Mouse (Mus musculus) embryonic fibroblast, embryonic 13.5 days (primary cell): ENCODE measurements around the gene Ncor2. TPM values are rescaled to one million over a fixed set of nuclear protein-coding genes. Genes with fewer than 3 reads are reported as not detected.

Experiments
- H3K27ac ChIP-seq: 2 replicates; pipeline ENCODE4 v1.5.1; 2012; ENCODE audit warnings: low read length, control low read depth, inconsistent platforms; ENCODE audit not compliant: insufficient read depth
- H3K4me1 ChIP-seq: 2 replicates; pipeline ENCODE4 v1.6.1; 2011; ENCODE audit warnings: low read length; ENCODE audit not compliant: control insufficient read depth, insufficient read depth
- H3K4me3 ChIP-seq: 2 replicates; pipeline ENCODE4 v1.5.1; 2011; ENCODE audit warnings: mild to moderate bottlenecking, control low read depth, low read length; ENCODE audit not compliant: insufficient read depth
- CTCF ChIP-seq: IDR thresholded peaks from 2 replicates; pipeline ENCODE4 v1.5.1; 2011; ENCODE audit warnings: mild to moderate bottlenecking, control low read depth, low read length, moderate library complexity, borderline replicate concordance; ENCODE audit not compliant: insufficient read depth
- POLR2A ChIP-seq: IDR thresholded peaks from 2 replicates; pipeline ENCODE4 v1.6.1; 2011; ENCODE audit warnings: low read depth, mild to moderate bottlenecking, control low read depth, low read length, moderate library complexity
- polyA plus RNA-seq: library from polyadenylated mRNA; stranded (reverse); fragments of >200 nt; gene quantifications from 2 replicates; pipeline ENCODE4 v1.2.4, GENCODE M21; 2011; ENCODE audit warnings: low read depth; ENCODE audit not compliant: missing spikeins, insufficient read length

Gene Ncor2
- polyA plus RNA-seq, 1 experiment, result 110 TPM

DNA sequence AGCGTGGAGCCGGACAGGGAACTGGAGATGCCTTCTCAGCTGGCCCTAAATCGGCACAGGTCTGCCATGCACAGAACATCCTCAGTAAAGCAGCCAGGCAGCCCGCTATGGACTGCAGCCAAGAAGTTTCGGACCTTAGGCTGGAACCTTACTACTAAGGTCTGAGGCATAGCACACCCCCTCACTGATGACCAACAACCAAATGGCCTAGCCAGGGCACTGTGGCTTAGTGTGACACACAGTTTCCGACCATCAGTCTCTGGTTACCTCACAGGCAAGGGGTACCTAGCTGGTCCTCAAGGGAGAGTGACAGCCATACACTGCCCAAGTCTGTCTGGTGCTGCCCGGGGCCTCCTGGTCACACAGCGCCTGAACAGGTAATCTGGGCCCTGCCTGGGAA, 105.1 kb downstream of the Ncor2 start:
- H3K4me3 ChIP-seq, result no peak overlapping the region
- no peak for TF ChIP-seq POLR2A
- TF ChIP-seq CTCF, result no peak
- peak overlapping the region; percentile 91 for H3K27ac ChIP-seq
- H3K4me1 ChIP-seq, result peaks cover 40% of the 10 kb centered on the region

DNA sequence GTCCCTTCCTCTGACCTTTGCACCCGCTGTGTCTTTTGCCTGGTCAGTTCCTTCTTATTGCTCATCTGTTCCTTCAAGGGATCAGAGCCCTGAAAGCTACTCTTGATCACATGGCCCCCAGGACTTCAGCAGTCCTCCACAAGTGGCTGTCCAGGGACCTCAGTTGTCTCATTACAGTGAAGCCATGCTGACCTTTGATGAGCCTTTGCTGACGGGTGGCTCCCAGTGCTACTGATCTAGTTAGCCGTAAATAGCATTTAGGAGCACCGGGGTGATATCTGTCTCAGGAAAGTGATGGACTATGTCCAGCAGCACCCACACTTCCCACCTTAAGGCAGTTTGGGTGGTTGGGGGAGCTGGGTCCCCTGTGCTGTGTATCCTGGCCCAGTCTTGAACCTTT, 105.7 kb downstream of the Ncor2 start:
- no peak overlapping the region for H3K4me3 ChIP-seq
- no peak for TF ChIP-seq POLR2A
- no peak for TF ChIP-seq CTCF
- peak overlapping the region; percentile 91; the same call in 1 of the 2 replicates for H3K27ac ChIP-seq
- peaks cover 42% of the 10 kb centered on the region for H3K4me1 ChIP-seq

DNA sequence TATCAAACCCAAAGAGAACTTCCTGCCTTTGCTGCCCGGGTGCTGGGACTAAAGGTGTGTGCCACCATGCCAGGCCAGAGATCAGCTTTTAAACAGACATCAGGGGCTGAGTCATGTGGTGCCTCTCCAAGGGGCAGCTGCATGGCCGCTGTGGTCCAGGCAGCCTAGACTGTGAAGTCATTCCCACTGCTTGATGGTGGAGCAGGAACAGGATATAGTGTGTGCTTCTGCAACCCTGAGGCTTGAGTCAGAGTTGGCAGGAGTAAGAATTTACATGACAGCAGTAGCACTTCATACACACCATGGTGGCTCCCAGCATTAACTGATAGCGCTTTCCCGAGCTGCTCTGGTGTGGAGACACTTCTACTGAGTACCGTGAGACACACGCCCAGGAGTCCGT, 106.6 kb downstream of the Ncor2 start:
- H3K27ac ChIP-seq, result peak overlapping the region; percentile 91
- TF ChIP-seq CTCF, result no peak
- TF ChIP-seq POLR2A, result no peak

DNA sequence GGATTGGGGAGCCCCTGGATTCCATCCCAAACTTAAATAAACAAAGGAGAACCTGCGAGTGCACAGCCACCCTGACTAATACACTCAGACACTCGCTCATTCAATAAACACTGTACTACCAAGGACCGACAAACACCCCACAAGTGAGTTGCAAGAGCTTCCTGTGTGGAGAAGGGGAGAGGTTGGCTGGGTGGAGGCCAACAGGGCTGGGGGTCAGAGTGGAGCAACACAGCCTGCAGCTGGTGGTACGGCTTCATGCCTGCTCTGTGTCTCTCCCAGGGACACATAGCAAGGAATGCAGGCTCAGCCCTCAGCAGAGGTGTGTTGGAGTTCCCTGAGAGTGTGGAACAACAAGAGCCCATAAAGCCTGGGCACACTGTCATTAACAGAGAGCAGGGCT, 107.1 kb downstream of the Ncor2 start:
- peak overlapping the region; percentile 91 for H3K27ac ChIP-seq
- peaks cover 42% of the 10 kb centered on the region for H3K4me1 ChIP-seq

More for the DNA sequence above, 106.6 kb downstream of the Ncor2 start:
- peaks cover 42% of the 10 kb centered on the region for H3K4me1 ChIP-seq
- no peak overlapping the region for H3K4me3 ChIP-seq

GRCm38 (mm10) chr5:125070399-125070798, 108.6 kb downstream of the Ncor2 start:
- TF ChIP-seq POLR2A (no peak), CTCF (no peak)
- H3K27ac ChIP-seq, result peak overlapping the region; percentile 91; the same call in 1 of the 2 replicates
- H3K4me3 ChIP-seq, result no peak overlapping the region
- H3K4me1 ChIP-seq, result peaks cover 42% of the 10 kb centered on the region

More for the DNA sequence above, 107.1 kb downstream of the Ncor2 start:
- TF ChIP-seq POLR2A (no peak), CTCF (no peak)
- H3K4me3 ChIP-seq, result no peak overlapping the region

GRCm38 (mm10) chr5:125069916-125070315, 109.1 kb downstream of the Ncor2 start:
- Histone ChIP-seq H3K27ac (peak overlapping the region; percentile 91; the same call in 1 of the 2 replicates), H3K4me3 (no peak overlapping the region), H3K4me1 (peaks cover 42% of the 10 kb centered on the region)
- TF ChIP-seq CTCF (no peak), POLR2A (no peak)

- peaks cover 42% of the 10 kb centered on the region for H3K4me1 ChIP-seq
- H3K27ac ChIP-seq, result peak overlapping the region; percentile 91
- no peak overlapping the region for H3K4me3 ChIP-seq
- TF ChIP-seq POLR2A (no peak), CTCF (no peak)
Observed at GRCm38 (mm10) chr5:125069426-125069825, 109.6 kb downstream of the Ncor2 start.

GRCm38 (mm10) chr5:125068371-125068951, 110.6 kb downstream of the Ncor2 start:
- Histone ChIP-seq H3K4me1 (peaks cover 36% of the 10 kb centered on the region), H3K27ac (peak overlapping the region; percentile 91), H3K4me3 (no peak overlapping the region)
- TF ChIP-seq POLR2A, result no peak
- no peak for TF ChIP-seq CTCF

DNA sequence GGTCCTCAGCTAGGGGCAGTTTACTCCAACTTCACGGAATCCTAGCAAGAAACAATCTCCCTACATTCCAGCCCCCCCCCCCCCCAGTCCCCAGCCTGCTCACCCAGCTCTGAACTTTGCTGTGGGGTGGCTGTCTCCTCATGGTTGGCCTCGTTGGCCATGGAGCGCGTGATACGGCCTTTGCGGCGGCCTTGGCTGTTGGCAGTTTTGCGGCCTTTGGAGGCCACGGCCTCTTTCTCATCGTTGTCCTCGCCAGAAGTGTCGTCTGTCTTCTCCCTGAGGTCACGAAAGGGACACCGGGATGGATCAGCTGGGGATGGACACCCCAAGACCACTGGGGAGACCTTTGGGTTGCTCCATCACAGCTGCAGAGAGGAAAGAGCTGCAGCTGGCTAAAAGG, 111.3 kb downstream of the Ncor2 start:
- no peak for TF ChIP-seq CTCF
- no peak for TF ChIP-seq POLR2A
- H3K4me1 ChIP-seq, result peaks cover 31% of the 10 kb centered on the region
- H3K4me3 ChIP-seq, result no peak overlapping the region
- H3K27ac ChIP-seq, result no peak overlapping the region
